Mouse (Mus musculus): ENCODE results near the gene Ddx3x.
A peak's percentile ranks its signal among the peaks of the same experiment; 100 is the strongest.
"Not testable (repeated sequence)": the region's sequence is repeated elsewhere in the genome, so short reads cannot be mapped to it uniquely, and the experiment has no call there.

Gene Ddx3x

DNA sequence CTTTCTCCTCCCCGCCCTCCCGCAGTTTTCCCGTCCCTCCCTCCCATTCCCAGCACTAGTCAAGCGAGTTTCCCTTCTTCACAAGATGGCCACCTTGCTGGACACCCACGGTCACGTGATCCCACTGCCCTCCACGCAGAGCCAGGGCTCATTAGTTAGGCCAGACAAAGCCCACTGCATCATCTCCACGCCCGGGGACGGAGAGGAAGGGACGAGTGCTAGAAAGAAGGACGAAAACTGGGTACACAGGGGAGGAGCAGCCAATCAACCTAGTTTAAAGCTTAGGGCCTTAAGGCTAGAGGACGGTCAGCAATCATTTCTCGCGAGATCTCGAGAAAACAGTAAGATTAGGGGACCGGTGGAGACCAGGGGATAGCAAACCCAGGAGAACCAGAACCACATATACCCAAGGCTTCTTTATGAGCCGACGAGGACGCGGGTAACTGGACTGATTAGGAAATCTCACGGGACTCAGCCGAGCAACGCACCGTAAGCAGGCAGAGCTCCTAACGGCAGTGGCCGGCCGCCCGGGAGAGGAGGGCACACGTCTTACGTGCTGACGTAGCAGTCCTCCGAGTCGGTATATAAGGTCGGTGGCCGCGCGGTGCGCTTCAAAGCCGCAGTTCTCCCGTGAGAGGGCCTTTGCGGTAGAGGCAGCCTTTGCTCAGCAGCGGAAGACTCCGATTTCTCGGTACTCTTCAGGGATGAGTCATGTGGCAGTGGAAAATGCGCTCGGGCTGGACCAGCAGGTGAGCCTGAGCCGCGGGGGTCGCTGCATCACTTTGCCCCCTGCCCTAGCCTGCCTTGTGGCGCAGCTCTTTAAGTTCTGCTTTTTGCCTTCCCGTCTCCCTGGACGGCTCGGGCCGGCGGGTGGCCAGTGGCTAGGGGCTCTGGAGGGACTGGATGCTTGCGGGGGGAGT is at the start of gene Ddx3x:
Gene Ddx3x, plus strand, starts transcription at position 562 of the 920 bp plus-strand sequence.
- peak; percentile 77 to 82 for DNase-seq

DNA sequence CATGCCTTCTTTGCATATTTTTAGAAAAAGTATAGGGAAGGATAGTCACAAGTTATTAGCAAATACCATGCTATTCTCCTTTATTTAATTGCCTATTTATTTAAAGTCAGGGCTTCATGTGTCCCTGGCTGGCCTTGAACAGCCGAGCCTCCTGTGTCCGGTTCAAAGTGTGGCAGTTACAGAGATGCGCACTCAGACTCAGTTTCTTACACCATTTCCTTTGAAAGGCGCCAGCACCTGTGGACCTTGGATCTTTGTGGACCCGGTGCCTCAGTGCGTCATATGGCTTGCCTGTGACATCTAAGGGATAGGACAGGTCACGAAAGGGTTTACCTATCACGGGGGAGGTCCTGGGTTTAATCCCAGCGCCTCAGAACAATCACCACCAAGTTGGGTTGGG is 49.5 kb upstream of the Ddx3x start:
- DNase-seq = no peak

DNA sequence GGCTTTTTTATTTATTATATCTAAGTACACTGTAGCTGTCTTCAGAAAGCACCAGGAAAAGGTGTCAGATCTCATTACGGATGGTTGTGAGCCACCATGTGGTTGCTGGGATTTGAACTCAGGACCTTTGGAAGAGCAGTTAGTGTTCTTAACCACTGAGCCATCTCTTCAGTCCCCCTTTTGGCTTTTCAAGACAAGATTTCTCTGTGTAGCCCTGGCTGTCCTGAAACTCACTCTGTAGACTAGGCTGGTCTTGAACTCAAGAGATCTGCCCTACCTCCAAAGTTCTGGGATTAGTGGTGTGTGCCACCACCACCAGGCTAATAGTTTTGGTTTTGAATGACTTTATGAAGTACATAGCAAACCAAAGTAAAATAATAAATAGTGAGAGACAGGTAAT is 47.9 kb upstream of the Ddx3x start:
- DNase-seq = not testable (repeated sequence)

DNA sequence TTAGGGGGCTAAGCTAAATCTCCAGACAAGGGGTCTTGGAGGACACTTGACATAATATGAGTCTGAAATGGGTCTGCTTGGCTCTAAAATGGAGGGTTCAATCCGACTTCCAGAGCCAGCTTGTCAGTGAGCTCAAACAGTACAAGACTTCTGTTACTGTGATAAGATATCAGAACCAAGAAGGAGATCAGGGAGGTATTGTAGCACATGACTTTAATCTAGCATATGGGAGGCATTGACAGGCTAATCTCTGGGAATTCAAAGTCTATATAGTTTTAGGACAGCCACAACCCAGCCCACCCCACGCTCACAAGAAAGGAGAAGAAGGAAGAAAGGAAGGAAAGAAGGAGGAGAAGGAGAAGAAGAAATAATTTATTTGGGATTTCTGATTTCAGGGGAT is 47.1 kb upstream of the Ddx3x start:
- DNase-seq = no peak

DNA sequence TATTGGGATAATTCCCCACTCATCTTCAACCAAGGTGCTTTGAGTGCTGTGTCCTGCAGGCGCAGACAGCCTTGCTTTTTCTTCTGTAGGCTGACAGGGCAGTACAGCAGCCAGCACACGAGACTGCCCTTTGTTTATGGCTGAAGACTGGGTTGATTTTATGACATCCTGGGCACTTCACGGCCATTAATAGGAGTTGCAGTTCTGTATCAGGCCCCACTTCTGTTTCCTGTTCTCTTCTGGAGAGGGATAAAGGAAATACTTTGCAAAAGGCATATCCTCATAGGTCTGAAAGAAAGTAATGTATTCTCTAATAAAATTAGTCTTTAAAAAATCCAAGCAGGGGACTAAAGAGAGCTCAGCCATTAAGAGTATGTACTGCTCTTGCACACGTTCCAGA is 46.1 kb upstream of the Ddx3x start:
- DNase-seq = no peak

DNA sequence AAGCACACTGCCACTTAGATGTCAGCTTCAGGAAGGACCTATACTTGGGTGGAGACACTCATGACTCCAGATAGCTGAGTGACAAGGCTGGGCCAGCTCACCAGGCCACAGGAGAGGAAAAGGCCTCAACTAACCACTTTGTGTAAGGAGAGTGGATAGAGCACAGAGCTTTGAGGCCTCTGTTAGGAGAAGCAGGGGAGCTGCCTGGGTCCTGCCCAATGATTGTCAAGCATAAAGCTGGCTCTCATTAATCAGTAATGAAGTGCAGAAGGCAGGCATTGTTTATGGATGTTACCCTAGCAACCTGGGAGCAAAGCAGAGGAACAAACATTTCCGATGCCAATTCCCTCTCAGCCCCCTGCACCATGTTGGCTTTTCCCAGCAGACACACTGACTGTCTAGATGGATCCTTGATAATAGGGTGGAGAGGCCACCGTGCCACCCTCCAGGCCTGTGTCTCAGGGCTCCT is 44.6 kb upstream of the Ddx3x start:
- no peak for DNase-seq

DNA sequence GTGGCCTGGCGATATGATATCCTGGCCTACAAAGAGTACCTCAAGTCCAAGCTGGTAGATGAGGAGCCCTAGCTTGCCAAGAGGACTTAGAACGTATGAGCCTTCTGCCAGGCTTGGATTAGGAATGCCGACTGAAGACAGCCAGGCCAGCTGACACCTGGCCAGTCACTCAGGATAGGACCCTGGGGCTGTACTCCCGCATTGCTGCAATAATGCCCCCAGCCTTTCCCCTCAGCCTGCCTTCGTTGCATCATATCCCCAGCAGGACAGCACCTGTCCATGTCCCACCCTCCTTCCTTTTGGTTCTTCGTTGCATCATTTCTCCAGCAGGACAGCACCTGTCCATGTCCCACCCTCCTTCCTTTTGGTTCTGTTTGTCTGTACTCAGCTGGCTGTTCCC is 41.3 kb upstream of the Ddx3x start:
- DNase-seq = no peak

DNA sequence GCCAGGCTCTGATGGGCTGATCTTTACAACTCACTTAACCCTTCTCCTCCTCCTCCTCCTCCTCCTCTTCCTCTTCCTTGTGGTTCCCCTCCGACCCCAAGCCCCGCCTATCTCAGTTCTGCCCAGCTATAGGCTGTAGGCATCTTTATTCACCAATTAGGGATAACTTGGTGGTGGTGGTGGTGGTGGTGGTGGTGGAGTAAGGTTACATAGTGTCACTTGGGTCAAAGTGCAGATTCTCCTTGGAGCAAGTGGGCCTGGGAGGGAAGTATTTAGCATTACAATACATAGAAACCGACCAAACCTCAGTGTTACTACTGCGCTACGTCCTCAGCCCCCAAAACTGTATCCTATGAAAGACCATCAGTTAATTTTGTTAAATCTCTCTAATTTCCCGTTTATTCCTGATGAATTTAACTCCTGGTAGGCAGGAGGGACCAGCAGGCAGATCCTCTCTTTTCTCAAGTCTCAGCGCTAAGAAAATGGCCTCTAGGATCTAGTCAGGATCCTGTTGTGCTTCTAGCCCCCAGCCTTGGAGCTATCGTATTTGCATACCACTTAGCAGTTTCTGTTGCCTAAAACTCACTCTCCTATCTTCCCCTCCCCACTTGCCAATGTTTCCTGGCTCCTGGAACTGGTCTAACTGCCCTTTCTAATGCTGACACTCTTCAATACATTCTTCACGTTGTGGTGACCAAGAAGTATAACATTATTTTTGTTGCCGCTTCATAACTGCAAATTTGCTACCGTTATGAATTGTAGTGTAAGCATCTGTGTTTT is 39.9 kb upstream of the Ddx3x start:
- no peak for DNase-seq

DNA sequence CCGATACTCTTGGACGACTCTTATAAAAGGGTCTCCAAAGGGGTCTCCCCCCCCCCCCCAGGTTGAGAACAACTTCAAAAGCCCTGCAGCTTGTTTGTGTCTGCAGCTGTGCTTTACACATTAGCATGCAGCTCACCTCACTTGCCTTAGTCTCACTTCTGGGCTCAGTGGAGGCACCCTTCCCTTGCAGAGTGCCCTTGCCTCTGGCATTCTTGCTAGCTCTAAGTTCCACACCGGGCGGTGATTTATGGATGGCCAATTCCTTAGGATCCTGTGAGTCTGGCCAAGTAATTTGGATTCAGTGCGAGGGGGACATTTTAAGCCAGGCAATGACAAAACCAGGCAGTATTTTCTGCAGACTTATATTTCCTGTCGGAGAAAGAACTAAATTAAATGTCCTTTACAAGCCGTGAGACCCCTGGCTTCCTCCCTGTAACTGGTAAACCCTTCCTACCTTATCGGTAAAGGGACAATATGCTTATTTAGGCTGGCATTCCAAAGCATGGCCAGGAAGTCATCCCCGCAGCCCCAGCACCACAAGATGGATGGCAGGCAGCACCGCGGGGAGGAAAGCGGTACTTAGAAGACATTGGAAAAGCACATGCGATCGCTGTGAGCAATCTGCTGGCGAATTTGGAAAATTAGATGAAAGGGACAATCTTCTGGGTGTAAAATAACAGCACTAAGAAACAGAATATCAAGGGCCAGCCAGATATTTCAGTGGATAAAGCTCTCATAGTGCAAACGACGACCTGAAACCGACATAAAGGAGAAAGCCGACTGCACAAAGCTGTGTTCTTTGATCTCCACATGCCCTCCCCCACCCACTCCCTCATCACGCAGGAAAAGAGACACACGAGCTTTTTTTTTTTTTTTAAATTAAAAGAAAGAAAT is 39.1 kb upstream of the Ddx3x start:
- DNase-seq = peak in 1 of 2 experiments; percentile 15

DNA sequence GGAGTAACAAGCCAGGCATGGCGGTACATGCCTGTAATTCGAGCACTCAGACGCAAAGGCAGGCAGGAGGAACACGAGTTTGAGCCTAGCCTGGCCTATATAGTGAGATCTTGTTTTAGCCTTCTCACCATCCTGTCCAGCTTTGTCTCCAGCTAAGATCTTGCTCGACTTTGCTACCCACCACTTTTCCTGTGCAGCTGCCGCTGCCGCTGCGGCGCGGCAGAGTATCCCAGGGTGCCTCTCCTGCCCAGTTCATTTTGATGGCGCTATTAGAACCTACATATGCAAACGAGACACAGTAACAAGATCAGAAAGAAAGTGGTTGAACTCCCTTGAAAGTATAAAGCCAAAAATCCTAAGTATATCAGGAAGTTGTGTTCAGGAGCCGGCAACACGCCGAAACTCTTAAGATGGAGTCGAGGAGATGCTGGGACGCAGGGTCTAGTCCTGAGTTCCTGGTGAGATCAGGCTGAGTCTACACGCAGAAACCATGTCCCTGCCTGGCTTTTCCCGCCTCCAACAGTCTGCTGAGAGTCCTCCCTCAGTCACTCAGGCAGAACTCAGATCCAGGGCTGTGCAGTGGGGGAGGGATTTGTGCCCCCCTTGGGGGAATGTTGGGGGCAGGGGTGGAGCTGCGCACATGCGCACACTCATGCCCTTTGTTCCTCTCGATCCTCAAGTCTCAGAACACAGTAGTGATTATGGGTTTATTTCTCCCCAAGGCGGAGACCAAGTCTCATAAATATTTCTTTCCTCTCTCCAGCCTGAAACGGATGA is 38.3 kb upstream of the Ddx3x start:
- DNase-seq = peak; percentile 64 to 69

DNA sequence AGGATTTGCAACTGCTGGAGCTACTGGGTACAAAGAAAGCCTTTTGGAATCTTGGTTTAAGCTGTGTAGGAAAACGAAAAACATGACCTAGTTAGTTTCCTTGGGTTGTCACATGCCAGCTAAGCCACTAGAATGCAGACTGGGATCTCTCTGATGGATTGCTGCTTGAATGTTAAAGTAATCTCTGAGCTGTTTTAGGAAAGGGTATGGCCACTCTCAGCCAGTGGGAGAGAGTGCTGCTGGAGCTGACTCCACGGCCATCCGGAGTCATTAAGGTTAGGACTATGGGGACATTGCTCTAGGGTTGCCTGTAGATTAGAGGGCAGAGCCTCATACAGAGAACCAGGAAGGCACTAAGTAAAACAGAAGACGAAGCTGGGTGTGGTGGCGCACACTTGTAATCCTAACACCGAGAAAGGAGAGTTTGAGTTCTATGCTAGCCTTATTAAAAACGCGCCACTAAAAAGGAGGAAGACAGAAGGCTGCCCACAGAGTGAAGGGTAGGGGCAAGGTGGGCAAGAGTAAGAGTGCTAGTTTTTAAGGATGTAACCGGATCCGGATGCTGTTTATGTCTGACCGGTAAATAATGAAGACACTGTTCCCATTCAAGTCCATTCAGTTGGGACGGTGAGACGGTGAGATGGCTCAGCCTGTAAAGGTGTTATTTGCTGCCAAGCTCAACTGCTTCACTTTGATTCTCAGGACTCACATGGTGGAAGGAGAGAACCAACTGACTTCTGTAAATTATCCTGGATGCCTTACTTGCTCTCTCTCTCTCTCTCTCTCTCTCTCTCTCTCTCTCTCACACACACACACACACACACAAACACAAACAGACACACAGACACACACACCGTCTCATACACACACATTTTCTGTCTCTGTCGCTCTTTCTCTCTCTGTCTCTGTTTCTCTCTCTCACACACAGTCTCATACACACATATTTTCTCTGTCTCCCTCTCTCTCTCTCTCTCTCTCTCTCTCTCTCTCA is 37.3 kb upstream of the Ddx3x start:
- peak in 1 of 2 experiments; percentile 13 for DNase-seq

DNA sequence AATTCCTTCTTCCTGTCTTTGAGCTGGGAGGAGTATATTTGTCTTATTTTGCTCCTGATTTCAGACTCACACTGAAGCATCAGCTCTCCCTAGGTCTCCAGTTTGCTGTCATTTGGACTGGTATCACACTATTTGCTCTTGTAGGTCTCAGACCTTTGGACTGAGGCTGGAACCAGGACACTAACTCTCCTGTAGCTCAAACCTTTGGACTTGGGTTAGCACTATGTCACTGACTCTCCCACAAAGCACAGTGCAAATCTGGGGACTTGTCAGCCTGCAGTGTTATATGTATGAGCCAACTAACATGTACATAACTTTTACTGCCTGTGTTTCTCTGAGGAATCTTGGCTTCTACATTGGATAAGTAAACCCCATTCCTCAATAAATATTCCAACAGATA is 36.2 kb upstream of the Ddx3x start:
- no peak for DNase-seq

DNA sequence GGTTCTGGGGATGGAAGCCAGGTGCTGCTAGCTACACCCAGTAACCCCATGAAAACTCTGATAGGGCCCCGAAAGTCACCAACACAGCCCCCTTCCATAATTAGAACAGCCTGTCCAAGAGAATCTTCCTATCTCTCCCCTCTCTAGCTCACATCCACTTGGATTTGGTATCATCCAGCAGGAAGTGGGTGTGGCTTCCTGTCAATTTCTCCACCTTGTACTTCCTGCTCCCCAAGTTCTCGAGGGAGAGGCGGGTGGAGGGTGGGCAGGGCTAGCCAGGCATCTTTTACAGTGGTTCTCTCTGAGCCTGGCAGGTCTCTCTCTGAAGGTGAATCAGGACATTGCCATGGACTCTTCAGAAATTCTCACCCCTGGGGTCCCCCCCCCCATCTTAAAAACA is 35.7 kb upstream of the Ddx3x start:
- no peak for DNase-seq

DNA sequence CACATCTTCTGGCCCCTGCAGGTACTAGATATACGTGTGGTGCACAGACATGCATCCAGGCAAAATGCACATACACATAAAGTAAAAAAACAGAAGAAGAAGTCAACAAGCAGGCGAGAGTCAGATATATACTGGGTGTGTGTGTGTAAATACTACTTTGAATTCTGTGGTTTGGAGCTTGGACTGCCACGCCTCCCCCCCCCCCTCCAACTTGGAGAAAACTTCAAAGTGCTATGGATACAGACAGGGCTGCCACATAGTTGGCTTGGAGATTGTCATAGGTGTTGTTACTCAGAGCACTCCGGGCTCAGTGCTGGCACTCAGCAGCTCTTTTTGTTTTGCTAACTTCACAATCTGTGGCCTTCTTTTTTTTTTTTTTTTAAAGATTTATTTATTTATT is 29.1 kb upstream of the Ddx3x start:
- DNase-seq = no peak

DNA sequence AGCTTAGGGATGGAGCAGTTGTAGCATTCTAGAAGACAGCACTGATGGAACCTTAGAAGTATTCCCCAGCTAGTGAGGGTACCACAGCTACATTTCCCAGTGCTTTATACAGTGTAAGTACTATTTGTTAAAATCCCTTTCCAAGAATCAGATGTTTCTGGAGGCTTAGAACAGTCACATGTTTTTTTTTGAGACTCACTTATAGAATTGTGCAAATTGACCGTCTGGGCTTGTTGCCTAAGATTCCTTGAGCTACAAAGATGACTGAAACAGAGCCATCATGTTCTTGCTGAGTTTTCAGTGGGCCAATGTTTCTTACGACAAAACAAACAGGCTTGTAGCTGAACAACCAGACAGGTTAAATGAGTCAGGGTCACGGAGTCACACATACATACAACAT is 26.5 kb upstream of the Ddx3x start:
- DNase-seq = no peak

DNA sequence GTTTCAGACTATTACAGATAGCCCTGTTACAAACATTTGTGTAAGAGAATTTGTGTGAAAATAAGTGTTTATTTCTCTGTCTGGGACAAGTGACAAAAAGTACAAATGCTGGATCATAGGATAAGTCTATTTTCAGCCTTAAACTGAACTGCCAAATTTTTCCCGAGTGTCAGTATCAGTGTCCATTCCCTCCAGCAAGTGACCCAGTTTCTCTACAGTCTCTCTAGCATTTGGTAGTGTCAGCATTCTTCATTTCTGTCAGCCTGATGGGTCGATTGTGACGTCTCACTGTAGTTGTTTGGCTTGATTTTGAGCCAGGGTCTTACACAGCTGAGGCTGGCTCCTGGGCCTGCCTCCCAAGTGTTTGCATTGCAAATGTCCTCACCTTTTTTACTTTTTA is 17.4 kb upstream of the Ddx3x start:
- no peak for DNase-seq

DNA sequence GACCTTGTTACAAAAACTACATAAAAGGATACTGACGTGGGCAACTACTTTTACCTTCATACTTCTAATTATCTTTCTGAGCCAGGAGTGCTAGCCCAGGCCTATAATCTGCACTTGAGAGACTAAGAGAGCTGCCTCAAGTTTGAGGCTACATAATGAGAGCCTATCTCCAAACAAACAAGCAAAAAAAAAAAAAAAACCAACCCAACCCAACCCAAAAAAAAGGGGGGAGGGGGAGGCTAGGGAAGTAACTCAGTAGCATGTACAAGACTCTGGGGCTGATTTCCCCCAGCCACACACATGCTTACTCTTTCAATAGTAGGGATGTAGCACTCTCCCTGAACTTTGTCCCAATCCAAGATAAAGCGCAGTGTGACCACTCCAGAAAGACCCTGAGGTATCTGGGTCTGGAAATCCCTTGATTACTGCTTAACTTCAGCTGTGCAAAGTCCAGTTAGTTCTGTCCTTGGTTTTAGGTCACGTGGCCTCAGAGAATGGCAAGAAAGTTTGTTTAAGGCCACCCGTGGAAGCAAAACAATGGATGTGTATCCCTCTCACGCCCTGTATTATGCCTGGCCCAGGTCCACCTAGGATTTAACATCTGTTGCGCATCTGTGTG is 5.1 kb upstream of the Ddx3x start:
- DNase-seq = no peak

DNA sequence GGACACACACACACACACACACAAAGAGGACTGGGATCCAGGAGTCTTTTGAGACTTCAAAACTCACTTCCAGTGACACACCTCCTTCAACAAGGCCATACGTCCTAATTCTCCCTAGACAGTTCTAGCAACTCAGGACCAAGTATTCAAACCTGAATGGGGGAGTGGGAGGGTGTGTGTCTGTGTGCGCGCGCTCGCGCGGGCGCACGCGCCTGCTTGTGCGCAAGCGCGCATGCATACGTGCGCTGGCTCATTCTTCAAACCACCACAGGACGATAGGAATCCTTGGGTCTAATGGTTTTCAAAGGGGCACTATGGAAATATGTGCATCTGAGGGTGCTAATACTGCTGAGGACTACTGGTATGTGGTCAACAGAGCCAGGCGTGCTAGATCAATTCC is 1.8 kb upstream of the Ddx3x start:
- no peak for DNase-seq

DNA sequence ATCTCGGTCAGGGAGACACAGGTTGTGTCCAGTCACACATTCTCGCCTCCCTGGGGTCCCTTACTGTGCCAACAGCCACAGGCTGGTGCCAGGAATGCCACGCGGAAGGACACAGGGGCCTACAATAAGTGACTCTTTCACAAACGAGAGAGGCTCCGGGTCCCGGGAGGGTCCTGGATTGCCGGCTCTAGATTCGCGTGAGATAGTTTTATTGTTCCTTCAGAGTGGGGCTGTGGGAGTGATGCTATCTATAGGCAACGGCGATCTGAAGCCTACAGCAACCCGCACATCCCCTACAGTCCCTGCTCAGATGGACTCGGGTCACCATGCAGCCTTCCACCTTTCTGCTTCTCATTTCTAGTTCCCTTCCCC is 747 bp upstream of the Ddx3x start:
- DNase-seq = no peak

DNA sequence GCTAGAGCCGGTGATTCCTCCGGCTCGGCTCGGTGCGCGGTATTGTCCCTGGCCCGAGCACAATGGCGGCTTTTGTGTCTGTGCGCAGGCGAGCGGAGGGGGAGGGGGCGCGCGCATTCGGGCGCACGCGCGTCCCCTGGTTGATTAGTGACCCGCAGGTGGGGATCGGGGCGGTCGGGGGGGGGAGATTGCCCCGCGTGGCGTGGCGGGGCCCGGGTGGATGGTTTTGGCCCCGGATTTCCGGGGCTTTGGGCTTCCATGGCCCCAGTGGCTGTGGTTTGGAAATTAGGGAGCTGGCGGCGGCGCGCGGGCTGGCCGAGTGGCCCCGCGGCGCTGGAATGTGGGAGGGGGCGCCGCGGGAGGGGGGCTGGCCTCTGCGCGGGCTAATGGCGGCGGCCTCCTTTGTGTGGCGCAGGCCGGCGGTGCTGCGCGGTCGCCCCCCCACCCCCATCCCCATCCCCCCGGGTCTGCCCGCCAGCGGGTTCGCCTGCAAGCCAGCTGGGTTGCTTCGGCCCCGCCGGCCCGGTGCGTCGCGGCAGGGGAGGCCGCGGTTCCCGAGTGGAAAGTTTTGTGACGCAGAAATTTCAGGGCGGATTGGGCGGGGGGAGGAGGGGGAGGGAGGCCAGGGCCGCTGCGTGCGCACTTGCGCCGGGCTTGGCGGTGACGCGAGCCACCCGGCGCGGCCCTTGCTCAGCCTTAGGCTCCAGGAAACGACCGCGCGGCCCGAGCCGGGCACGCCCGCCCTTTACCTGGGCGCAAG is 739 bp downstream of the Ddx3x start:
- DNase-seq = peak; percentile 57 to 60

Measured in spleen, adult 18-20 months (tissue).